Mouse (Mus musculus) right cerebral cortex, postnatal 4 days (tissue): ENCODE measurements around the gene Tec.

Experiments
- DNase-seq: peaks from one replicate; pipeline ENCODE4 v3.0.0-alpha.2; 2022

The Tec gene

DNA sequence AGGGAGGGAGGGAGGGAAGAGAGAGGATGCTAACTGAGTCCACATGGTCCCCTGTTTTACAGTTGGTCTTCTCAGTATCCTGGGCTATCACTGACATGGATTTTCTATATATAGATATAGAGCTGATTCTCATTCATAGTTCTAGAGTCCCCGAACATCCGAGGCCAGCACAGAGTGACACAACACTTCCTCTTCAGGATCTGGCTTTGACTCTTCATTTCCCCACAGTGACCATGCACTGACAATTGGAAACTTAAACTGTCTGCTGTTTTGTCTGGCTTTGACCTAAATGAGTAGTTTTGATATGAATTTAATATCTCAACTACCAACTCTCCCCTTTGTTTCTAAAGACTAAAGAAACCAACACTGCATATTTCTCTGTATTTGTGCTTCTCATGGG lies 144.9 kb downstream of the Tec start:
- no peak for DNase-seq

- DNase-seq, result no peak
Measured at GRCm38 (mm10) chr5:72720587-72720986, 147.7 kb downstream of the Tec start.

- DNase-seq, result peak; percentile 82
Measured at GRCm38 (mm10) chr5:72710572-72711278, 157.6 kb downstream of the Tec start.

DNA sequence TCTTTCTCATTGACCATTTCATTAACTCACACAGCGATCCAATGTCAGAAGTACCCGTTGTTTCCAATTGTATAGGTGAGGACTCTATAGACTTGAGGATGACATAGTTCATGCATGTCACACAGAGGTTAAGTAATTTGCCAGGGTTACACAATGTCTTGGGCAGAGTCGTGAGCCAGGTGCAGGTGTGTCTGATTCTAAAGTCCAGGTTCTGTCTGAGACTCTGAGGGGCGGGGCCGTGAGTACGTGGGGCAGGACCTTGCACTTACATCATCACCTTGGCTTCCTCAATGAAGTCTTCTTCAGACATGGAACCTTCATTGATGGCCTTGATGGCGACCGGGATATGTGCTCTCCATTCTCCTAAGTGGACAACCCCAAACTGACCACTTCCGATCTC lies 158.3 kb downstream of the Tec start:
- DNase-seq, result no peak

GRCm38 (mm10) chr5:72709451-72709850 lies 158.8 kb downstream of the Tec start:
- DNase-seq, result no peak

GRCm38 (mm10) chr5:72706722-72707121 lies 161.6 kb downstream of the Tec start:
- no peak for DNase-seq

GRCm38 (mm10) chr5:72706095-72706494 lies 162.2 kb downstream of the Tec start:
- no peak for DNase-seq
